Mouse (Mus musculus): ENCODE data around the gene Vps13d.

Vps13d gene

GRCm38 (mm10) chr4:145194559-145195162 is at the start of gene Vps13d:
Gene Vps13d, minus strand, starts transcription at chr4:145195005.
- peak; percentile 89 to 96 for DNase-seq (ENCODE audit: low spot score in 2 of 2)

- DNase-seq (ENCODE audit: low spot score in 2 of 2), result no peak
Observed at GRCm38 (mm10) chr4:145242719-145243350, 48.0 kb upstream of the Vps13d start.

- peak in 1 of 2 experiments; percentile 19 for DNase-seq (ENCODE audit: low spot score in 2 of 2)
Observed at GRCm38 (mm10) chr4:145240723-145241231, 46.0 kb upstream of the Vps13d start.

- no peak for DNase-seq (ENCODE audit: low spot score in 2 of 2)
Observed at GRCm38 (mm10) chr4:145239049-145239830, 44.4 kb upstream of the Vps13d start.

- DNase-seq (ENCODE audit: low spot score in 2 of 2), result no peak
Observed at GRCm38 (mm10) chr4:145236027-145236426, 41.2 kb upstream of the Vps13d start.

- no peak for DNase-seq (ENCODE audit: low spot score in 2 of 2)
Observed at GRCm38 (mm10) chr4:145233487-145234228, 38.9 kb upstream of the Vps13d start.

- no peak for DNase-seq (ENCODE audit: low spot score in 2 of 2)
Observed at GRCm38 (mm10) chr4:145231732-145232131, 36.9 kb upstream of the Vps13d start.

- DNase-seq (ENCODE audit: low spot score in 2 of 2), result no peak
Observed at GRCm38 (mm10) chr4:145230647-145231046, 35.8 kb upstream of the Vps13d start.

- no peak for DNase-seq (ENCODE audit: low spot score in 2 of 2)
Observed at GRCm38 (mm10) chr4:145229524-145230163, 34.8 kb upstream of the Vps13d start.

- DNase-seq (ENCODE audit: low spot score in 2 of 2), result no peak
Observed at GRCm38 (mm10) chr4:145229051-145229450, 34.2 kb upstream of the Vps13d start.

- DNase-seq (ENCODE audit: low spot score in 2 of 2), result no peak
Observed at GRCm38 (mm10) chr4:145224613-145225012, 29.8 kb upstream of the Vps13d start.

- no peak for DNase-seq (ENCODE audit: low spot score in 2 of 2)
Observed at GRCm38 (mm10) chr4:145222064-145222463, 27.3 kb upstream of the Vps13d start.

- no peak for DNase-seq (ENCODE audit: low spot score in 2 of 2)
Observed at GRCm38 (mm10) chr4:145221379-145221778, 26.6 kb upstream of the Vps13d start.

GRCm38 (mm10) chr4:145220001-145220400 is 25.2 kb upstream of the Vps13d start:
- DNase-seq (ENCODE audit: low spot score in 2 of 2), result no peak

GRCm38 (mm10) chr4:145219240-145219985 is 24.6 kb upstream of the Vps13d start:
- DNase-seq (ENCODE audit: low spot score in 2 of 2), result peak; percentile 27 to 46

GRCm38 (mm10) chr4:145217837-145218236 is 23.0 kb upstream of the Vps13d start:
- no peak for DNase-seq (ENCODE audit: low spot score in 2 of 2)

GRCm38 (mm10) chr4:145217046-145217445 is 22.2 kb upstream of the Vps13d start:
- DNase-seq (ENCODE audit: low spot score in 2 of 2), result no peak

- no peak for DNase-seq (ENCODE audit: low spot score in 2 of 2)
Observed at GRCm38 (mm10) chr4:145215396-145215795, 20.6 kb upstream of the Vps13d start.

GRCm38 (mm10) chr4:145214786-145215174 is 20.0 kb upstream of the Vps13d start:
- DNase-seq (ENCODE audit: low spot score in 2 of 2), result no peak

GRCm38 (mm10) chr4:145213999-145214785 is 19.4 kb upstream of the Vps13d start:
- peak; percentile 79 to 88 for DNase-seq (ENCODE audit: low spot score in 2 of 2)

Measured in spleen, postnatal 14 days (tissue).